Mouse (Mus musculus) adrenal gland, adult 8-10 months (tissue): ENCODE results near the gene Cbr3. TPM values are rescaled to one million over a fixed set of nuclear protein-coding genes. Genes with fewer than 3 reads are reported as not detected.
"Not testable (repeated sequence)": the region's sequence is repeated elsewhere in the genome, so short reads cannot be mapped to it uniquely, and the experiment has no call there.

ENCODE experiments used
- DNase-seq: peaks from one replicate; pipeline ENCODE4 v3.0.0; 2022
- total RNA-seq, 4 experiments: library from RNA; stranded (reverse); gene quantifications; 2 replicates each; pipeline ENCODE4 v1.2.4; 2022

Gene Cbr3
- 10 to 100 TPM; 12.1 to 15.1 (median 12.9) TPM for total RNA-seq

DNA sequence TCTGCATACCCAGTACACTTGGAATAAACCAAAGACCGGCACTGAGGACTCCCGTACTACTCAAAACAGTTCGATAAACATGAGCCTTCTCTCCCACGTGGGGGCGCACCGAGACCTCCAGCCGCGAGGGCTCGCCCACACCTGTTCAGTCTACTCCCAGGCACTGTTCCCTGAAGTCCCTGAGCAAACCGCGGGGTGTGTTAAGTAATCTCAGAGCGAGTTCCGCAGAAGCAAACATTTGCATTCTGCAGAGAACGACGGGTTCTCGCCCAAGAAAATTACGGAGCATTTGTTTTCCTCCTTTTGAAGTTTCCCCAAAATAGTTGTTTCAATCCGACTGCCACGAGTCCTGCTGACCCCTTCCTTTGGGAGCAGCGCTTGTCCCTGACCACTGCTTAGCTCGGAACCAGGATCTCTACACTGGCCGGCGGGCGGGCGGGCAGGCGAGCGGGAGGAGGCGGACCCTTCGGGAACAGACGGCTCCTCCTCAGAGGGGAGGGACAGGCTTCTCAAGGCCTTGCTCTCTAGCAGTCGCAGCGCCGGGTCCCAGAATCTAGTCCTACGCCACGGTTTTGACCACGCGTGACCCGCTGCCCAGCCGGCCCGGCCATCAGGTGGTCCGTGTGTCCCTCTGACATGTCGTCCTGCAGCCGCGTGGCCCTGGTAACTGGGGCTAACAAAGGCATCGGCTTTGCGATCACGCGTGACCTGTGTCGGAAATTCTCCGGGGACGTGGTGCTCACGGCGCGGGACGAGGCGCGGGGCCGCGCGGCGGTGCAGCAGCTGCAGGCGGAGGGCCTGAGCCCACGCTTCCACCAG is at the start of gene Cbr3:
TSS of gene Cbr3 (plus strand) at position 527 of the 819 bp plus-strand sequence.
- peak; percentile 73 for DNase-seq

DNA sequence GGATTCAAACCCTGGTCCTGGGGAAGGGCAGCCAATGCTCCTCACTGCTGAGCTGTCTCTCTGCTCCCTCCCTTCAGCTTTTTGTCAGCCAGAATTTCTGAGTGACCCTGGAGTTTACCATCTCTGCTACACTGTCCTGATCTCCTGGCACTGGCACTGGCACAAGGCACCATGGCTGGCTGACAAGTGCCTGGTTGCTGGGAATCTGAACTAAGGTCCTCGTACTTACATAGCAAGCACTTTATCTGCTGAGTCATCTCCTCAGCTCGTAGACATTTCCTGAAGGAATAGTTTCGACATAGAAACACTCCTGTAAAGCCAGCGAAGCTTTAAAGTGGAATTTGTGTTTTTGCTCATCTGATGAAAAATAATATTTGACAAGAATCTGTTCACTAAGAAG is 39.0 kb upstream of the Cbr3 start:
- DNase-seq, result no peak

- no peak for DNase-seq
These were observed 34.4 kb upstream of the Cbr3 start for GRCm38 (mm10) chr16:93648441-93649183.

DNA sequence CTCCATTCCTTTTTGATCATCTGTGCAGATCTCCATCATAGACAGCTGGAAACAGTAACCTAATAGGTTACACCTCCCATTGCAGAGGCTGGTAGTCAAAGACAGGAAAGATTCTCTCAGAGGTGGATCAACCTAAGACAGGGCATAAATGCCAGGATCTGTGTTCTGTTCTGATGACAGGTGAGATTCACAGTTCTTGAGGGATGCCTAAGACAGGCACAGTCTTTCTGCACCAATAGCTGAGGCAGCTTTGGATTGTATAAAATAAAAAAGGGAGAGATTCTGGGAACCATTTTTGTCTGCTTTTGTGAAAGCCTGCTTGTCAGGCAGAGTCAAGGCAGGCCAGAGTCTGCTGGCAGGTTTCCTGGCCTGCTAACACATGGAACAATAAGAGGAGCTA is 15.0 kb upstream of the Cbr3 start:
- no peak for DNase-seq

- no peak for DNase-seq
These were observed 13.5 kb upstream of the Cbr3 start for GRCm38 (mm10) chr16:93669521-93669920.

DNA sequence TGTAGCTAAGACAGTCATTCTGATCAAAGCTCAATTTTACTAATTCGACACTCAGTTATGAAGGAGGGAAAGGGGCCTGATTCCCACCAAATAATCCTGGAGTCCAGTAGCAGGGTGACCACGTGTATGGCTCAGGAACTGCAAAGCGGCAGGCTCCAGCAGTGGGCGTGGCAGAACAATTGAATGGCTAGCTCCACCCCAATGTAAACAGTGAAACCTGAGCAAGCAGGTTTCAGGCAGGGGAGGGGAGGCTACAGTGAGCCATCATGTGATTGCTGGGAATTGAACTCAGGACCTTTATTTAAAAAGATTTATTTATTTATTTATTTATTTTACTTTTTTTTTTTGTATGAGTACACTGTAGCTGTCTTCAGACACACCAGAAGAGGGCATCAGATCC is 12.5 kb upstream of the Cbr3 start:
- not testable (repeated sequence) for DNase-seq

DNA sequence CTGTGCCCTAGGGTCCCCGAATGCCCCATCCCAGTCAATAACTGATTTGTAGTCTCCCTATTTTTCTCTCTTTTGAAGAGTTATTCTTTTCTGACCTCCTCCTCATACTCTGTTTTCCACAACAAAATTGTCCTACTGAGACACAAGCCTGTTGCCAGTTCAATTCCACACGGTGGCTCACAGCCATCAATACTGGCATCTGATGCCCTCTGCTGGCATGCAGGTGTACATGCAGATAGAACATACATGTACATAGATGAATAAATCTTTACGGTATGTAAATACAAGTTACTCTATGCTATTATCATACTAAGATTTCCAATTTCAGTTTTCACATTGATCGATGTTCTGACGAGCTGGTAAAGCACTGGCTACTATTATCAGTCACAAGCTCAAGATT is 12.0 kb upstream of the Cbr3 start:
- no peak for DNase-seq

- no peak for DNase-seq
These were observed 6.6 kb upstream of the Cbr3 start for GRCm38 (mm10) chr16:93676376-93676775.

DNA sequence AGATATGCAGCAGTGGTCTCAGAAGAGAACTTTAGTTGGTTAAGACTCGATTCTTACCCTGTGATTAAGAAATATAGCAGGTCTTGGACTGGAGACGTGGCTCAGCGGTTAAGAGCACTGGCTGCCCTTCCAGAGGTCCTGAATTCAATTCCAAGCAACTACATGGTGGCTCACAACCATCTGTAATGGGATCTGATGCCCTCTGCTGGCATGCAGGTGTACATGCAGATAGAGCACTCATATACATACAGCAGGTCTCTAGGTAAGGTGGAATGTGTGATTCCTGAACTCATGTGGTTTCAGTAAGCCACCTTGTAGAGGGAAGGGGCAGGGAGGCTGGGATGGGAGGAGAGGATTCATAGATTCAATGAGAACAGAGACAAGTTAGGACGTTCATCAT is 4.8 kb upstream of the Cbr3 start:
- no peak for DNase-seq

DNA sequence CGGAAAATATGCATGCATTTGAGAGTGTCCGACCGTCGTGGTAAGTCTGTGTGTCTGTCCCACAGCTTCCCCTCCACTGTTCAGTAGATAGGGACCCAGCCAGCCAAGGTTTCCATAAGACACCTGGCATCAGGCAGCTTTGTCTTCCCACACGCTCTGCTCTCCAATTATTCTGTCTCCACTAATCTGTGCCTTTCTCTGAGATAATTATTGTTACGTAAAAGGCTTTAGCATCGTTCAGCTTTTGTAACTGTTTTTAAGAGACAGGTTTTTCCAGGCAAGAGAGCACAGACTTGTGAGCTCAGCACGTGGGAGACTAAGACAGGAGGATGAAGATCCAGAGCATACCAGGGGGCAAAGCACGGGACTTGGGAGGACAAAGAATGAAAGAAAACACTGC is 3.9 kb upstream of the Cbr3 start:
- no peak for DNase-seq

- DNase-seq, result no peak
These were observed 793 bp upstream of the Cbr3 start for GRCm38 (mm10) chr16:93682156-93682688.

- DNase-seq, result peak; percentile 6
These were observed 657 bp downstream of the Cbr3 start for GRCm38 (mm10) chr16:93683508-93684236.

- no peak for DNase-seq
These were observed 1.4 kb downstream of the Cbr3 start for GRCm38 (mm10) chr16:93684441-93684840.

DNA sequence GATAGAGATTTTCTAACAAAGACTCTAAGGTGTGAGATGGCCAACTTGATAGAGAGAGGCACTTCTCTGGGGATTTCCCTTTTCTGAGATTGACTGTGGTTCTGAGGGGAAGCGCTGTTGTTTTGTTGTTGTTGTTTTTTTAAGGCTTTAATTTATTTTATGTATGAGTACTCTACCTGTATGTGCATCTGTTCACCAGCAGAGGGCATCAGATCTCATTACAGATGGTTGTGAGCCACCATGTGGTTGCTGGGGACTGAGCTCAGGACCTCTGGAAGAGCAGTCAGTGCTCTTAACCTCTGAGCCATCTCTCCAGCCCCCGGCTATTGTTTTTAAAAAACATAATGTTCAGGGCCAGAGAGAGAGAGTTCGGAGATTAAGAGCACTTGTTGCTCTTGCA is 2.8 kb downstream of the Cbr3 start:
- DNase-seq, result not testable (repeated sequence)

- no peak for DNase-seq
These were observed 3.4 kb downstream of the Cbr3 start for GRCm38 (mm10) chr16:93686421-93686820.

GRCm38 (mm10) chr16:93686945-93687344 is 3.9 kb downstream of the Cbr3 start:
- no peak for DNase-seq

DNA sequence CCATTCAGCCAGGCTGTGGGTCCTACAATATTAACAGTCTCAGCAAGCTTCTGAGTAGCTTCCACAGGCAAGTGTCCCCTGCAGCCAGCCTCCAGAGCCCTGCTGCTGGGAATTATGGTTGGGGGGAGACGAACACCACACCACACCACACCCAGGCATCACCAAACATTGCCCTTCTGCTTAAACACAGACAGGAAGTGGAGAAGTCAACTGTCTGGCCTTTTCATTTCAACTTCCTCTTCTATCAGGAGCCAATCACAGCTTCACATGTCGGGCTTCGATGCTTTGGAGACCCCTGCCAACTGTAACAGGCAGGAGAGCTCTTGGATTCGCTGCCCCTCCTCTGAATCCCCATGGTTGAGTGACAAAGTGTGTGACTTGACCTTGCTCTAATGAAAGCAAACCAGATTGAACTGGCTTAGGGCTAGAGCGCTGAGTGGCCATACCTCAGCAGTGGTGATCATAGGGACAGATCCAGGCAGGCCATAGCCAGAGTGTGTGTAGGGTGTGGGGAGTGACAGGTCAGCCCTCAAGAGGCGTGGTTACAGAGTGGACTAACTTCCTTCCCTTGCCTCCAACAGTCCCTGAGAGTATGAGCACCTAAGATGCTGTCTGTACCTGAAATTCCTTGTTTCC is 8.3 kb downstream of the Cbr3 start:
- DNase-seq, result no peak

DNA sequence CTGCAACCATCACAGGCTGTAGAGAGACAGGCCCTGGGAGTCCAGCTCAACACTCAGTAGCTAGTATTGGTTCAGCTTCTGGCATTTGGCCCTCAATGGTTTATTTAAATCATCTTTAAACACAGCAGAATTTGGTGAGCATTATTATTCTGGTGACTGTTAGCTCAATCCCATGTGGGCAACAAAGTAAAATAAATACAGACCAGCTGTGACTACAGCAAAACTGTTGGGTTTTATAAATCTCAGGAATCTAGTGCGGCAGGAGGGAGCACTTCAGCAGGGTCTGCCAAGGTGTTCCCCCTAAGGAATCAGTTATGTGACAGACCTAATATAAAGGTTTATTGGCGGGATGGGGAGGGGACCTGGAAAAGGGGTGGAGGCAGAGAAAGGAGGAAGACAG is 9.7 kb downstream of the Cbr3 start:
- DNase-seq, result no peak

DNA sequence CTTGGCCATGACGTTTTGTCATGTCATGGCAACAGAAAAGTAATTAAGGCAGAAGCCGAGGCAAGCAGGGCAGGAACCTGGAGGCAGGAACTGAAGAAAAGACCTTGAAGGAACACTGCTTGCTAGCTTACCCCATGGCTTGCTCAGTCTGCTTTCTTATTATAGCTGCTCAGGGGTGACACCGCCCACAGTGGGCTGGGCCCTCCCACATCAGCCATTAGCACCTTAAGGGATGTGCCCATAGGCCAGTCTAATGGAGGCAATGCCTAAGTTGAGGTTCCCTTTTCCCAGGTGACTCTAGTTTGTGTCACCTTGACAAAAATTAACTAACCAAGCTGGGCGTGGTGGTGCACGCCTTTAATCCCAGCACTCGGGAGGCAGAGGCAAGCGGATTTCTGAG is 24.1 kb downstream of the Cbr3 start:
- DNase-seq, result no peak

GRCm38 (mm10) chr16:93709217-93709616 is 26.2 kb downstream of the Cbr3 start:
- no peak for DNase-seq

- peak; percentile 72 for DNase-seq
These were observed 27.9 kb downstream of the Cbr3 start for GRCm38 (mm10) chr16:93710924-93711323.

GRCm38 (mm10) chr16:93711411-93712188 is 28.6 kb downstream of the Cbr3 start, which contains the start of gene Dop1b:
Gene Dop1b (plus strand): TSS chr16:93711904.
- DNase-seq, result peak; percentile 98
